Mouse (Mus musculus) stomach, embryonic 15.5 days (tissue): ENCODE data around the gene Myo9b. TPM values are rescaled to one million over a fixed set of nuclear protein-coding genes. Genes with fewer than 3 reads are reported as not detected.
A peak's percentile ranks its signal among the peaks of the same experiment; 100 is the strongest.
"Not testable (repeated sequence)": the region's sequence is repeated elsewhere in the genome, so short reads cannot be mapped to it uniquely, and the experiment has no call there.

ENCODE experiments used
- ATAC-seq: fragments of 200-750 bp; cut with Nextera tagmentation; 2 replicates; pipeline ENCODE4 v1.8.0; 2017; ENCODE audit warnings: low read depth, moderate number of reproducible peaks, moderate TSS enrichment; ENCODE audit not compliant: insufficient read depth, low FRiP score
- H3K27ac ChIP-seq: fragments of 300-500 bp; sonication (generic); 2 replicates; pipeline ENCODE4 v1.5.1; 2015; ENCODE audit warnings: mild to moderate bottlenecking, inconsistent platforms
- H3K27me3 ChIP-seq: fragments of 300-500 bp; sonication (generic); replicated peaks from 2 replicates; pipeline ENCODE4 v1.6.1; 2015; ENCODE audit warnings: inconsistent platforms
- H3K36me3 ChIP-seq: fragments of 300-500 bp; sonication (generic); 2 replicates; pipeline ENCODE4 v1.6.1; 2015; ENCODE audit warnings: inconsistent platforms
- H3K4me1 ChIP-seq: fragments of 300-500 bp; sonication (generic); 2 replicates; pipeline ENCODE4 v1.6.1; 2015; ENCODE audit warnings: inconsistent platforms
- H3K4me2 ChIP-seq: fragments of 300-500 bp; sonication (generic); 2 replicates; pipeline ENCODE4 v1.6.1; 2015; ENCODE audit warnings: mild to moderate bottlenecking, inconsistent platforms
- H3K4me3 ChIP-seq: fragments of 300-500 bp; sonication (generic); replicated peaks from 2 replicates; pipeline ENCODE4 v1.5.1; 2015; ENCODE audit warnings: inconsistent platforms
- H3K9ac ChIP-seq: fragments of 300-500 bp; sonication (generic); 2 replicates; pipeline ENCODE4 v1.6.1; 2015; ENCODE audit warnings: inconsistent platforms
- H3K9me3 ChIP-seq: fragments of 300-500 bp; sonication (generic); 2 replicates; pipeline ENCODE4 v1.6.1; 2016; ENCODE audit warnings: inconsistent platforms
- WGBS: fragments of 180-500 bp; shearing (Covaris S2); methylation state at CpG from one replicate; pipeline ENCODE4 v1.1.7; 2015; 5-methylcytosine and 5-hydroxymethylcytosine counted together
- polyA plus RNA-seq: library from polyadenylated mRNA; unstranded; fragments of >200 nt; fragmentation: Nextera tagmentation; extraction: Ambion mirVana; gene quantifications from 2 replicates; pipeline ENCODE4 v1.2.1, GENCODE M21; 2015

Myo9b gene
- polyA plus RNA-seq, 1 experiment from 2014 or later: 17.8 TPM

- H3K4me2 ChIP-seq, H3K9me3 ChIP-seq, ATAC-seq, H3K27ac ChIP-seq, H3K27me3 ChIP-seq, H3K4me1 ChIP-seq, H3K9ac ChIP-seq, H3K4me3 ChIP-seq: not testable (repeated sequence)
- peaks cover 16% of the 10 kb centered on the region; the same call in 1 of the 2 replicates for H3K36me3 ChIP-seq
- 84% methylated on average over 2 of the region's 2 CpGs for WGBS
Observed at GRCm38 (mm10) chr8:71319760-71320159, 47.2 kb downstream of the Myo9b start.

- Histone ChIP-seq H3K9me3 (no peaks in the 10 kb centered on the region), H3K27me3 (no peaks in the 10 kb centered on the region), H3K9ac (no peak overlapping the region), H3K4me3 (no peak overlapping the region), H3K27ac (no peak overlapping the region), H3K36me3 (peaks cover 28% of the 10 kb centered on the region; the same call in 1 of the 2 replicates), H3K4me2 (no peak overlapping the region), H3K4me1 (no peaks in the 10 kb centered on the region)
- ATAC-seq: no peak
- 89% methylated on average over 3 of the region's 3 CpGs for WGBS
Observed at GRCm38 (mm10) chr8:71322939-71323338, 50.4 kb downstream of the Myo9b start.

GRCm38 (mm10) chr8:71324848-71325247 lies 52.3 kb downstream of the Myo9b start:
- 78% methylated on average over 1 of the region's 1 CpGs for WGBS
- Histone ChIP-seq H3K36me3 (peaks cover 44% of the 10 kb centered on the region; the same call in 1 of the 2 replicates), H3K4me1 (no peaks in the 10 kb centered on the region), H3K4me2 (no peak overlapping the region), H3K4me3 (no peak overlapping the region), H3K9me3 (no peaks in the 10 kb centered on the region), H3K27me3 (no peaks in the 10 kb centered on the region), H3K27ac (no peak overlapping the region), H3K9ac (no peak overlapping the region)
- no peak for ATAC-seq

GRCm38 (mm10) chr8:71337834-71338233 lies 65.3 kb downstream of the Myo9b start:
- ATAC-seq: not testable (repeated sequence)
- 90% methylated on average over 6 of the region's 6 CpGs for WGBS

GRCm38 (mm10) chr8:71340625-71341024 lies 68.1 kb downstream of the Myo9b start:
- no peak overlapping the region for H3K4me3 ChIP-seq
- no peak overlapping the region for H3K9ac ChIP-seq
- H3K4me1 ChIP-seq: no peaks in the 10 kb centered on the region
- no peaks in the 10 kb centered on the region for H3K27me3 ChIP-seq
- peaks cover 30% of the 10 kb centered on the region for H3K36me3 ChIP-seq
- no peak for ATAC-seq
- WGBS: 68% methylated on average over 5 of the region's 5 CpGs
- H3K9me3 ChIP-seq: no peaks in the 10 kb centered on the region
- H3K27ac ChIP-seq: no peak overlapping the region
- H3K4me2 ChIP-seq: no peak overlapping the region

More at GRCm38 (mm10) chr8:71337834-71338233, 65.3 kb downstream of the Myo9b start:
- not testable (repeated sequence) for H3K4me1 ChIP-seq, H3K9ac ChIP-seq, H3K4me3 ChIP-seq, H3K9me3 ChIP-seq, H3K4me2 ChIP-seq, H3K27ac ChIP-seq, H3K27me3 ChIP-seq
- peaks cover 16% of the 10 kb centered on the region for H3K36me3 ChIP-seq

- Histone ChIP-seq H3K27me3 (no peaks in the 10 kb centered on the region), H3K27ac (no peak overlapping the region), H3K4me2 (no peak overlapping the region), H3K9ac (no peak overlapping the region), H3K4me3 (no peak overlapping the region), H3K9me3 (no peaks in the 10 kb centered on the region), H3K4me1 (no peaks in the 10 kb centered on the region), H3K36me3 (peaks cover 65% of the 10 kb centered on the region)
- WGBS: 68% methylated on average over 1 of the region's 1 CpGs
- ATAC-seq: no peak
Observed at GRCm38 (mm10) chr8:71346581-71346980, 74.1 kb downstream of the Myo9b start.

GRCm38 (mm10) chr8:71351117-71351516 lies 78.6 kb downstream of the Myo9b start:
- Histone ChIP-seq H3K27me3 (no peaks in the 10 kb centered on the region), H3K36me3 (peaks cover 76% of the 10 kb centered on the region), H3K4me3 (no peak overlapping the region), H3K9ac (no peak overlapping the region), H3K27ac (no peak overlapping the region), H3K4me2 (no peak overlapping the region), H3K9me3 (no peaks in the 10 kb centered on the region), H3K4me1 (no peaks in the 10 kb centered on the region)
- ATAC-seq: no peak
- WGBS: 74% methylated on average over 3 of the region's 3 CpGs

GRCm38 (mm10) chr8:71351520-71351919 lies 79.0 kb downstream of the Myo9b start:
- WGBS: 94% methylated on average over 1 of the region's 1 CpGs
- ATAC-seq: no peak
- Histone ChIP-seq H3K9ac (no peak overlapping the region), H3K27ac (no peak overlapping the region), H3K9me3 (no peaks in the 10 kb centered on the region), H3K36me3 (peaks cover 77% of the 10 kb centered on the region), H3K4me2 (no peak overlapping the region), H3K4me3 (no peak overlapping the region), H3K27me3 (no peaks in the 10 kb centered on the region), H3K4me1 (no peaks in the 10 kb centered on the region)

GRCm38 (mm10) chr8:71358026-71358425 lies 85.5 kb downstream of the Myo9b start:
- Histone ChIP-seq H3K36me3 (peaks cover 48% of the 10 kb centered on the region), H3K27me3 (no peaks in the 10 kb centered on the region)
- 77% methylated on average over 3 of the region's 3 CpGs for WGBS

GRCm38 (mm10) chr8:71366771-71367528 lies 94.4 kb downstream of the Myo9b start, which contains the start of gene Use1:
Gene Use1 (plus strand): TSS chr8:71366848.
- peaks cover 18% of the 10 kb centered on the region for H3K4me1 ChIP-seq
- peak; percentile 82 for ATAC-seq
- peak within 1 kb of the TSS; percentile 65 for H3K4me3 ChIP-seq
- peak within 1 kb of the TSS; percentile 91 for H3K27ac ChIP-seq
- peak within 1 kb of the TSS; percentile 46; the same call in 1 of the 2 replicates for H3K9ac ChIP-seq
- no peaks in the 10 kb centered on the region for H3K27me3 ChIP-seq
- H3K4me2 ChIP-seq: peak within 1 kb of the TSS; percentile 87
- H3K36me3 ChIP-seq: peaks cover 8% of the 10 kb centered on the region; the same call in 1 of the 2 replicates
- H3K9me3 ChIP-seq: no peaks in the 10 kb centered on the region
- under 1% methylated on average over 56 of the region's 56 CpGs for WGBS

More at GRCm38 (mm10) chr8:71358026-71358425, 85.5 kb downstream of the Myo9b start:
- H3K4me1 ChIP-seq: no peaks in the 10 kb centered on the region
- H3K9ac ChIP-seq: no peak overlapping the region
- no peak for ATAC-seq
- no peak overlapping the region for H3K27ac ChIP-seq
- no peak overlapping the region for H3K4me2 ChIP-seq
- no peaks in the 10 kb centered on the region for H3K9me3 ChIP-seq
- H3K4me3 ChIP-seq: no peak overlapping the region

GRCm38 (mm10) chr8:71367529-71368176 lies 95.1 kb downstream of the Myo9b start:
- H3K27me3 ChIP-seq: no peaks in the 10 kb centered on the region
- no peak for ATAC-seq
- 36% methylated on average over 17 of the region's 17 CpGs for WGBS
- peaks cover 10% of the 10 kb centered on the region; the same call in 1 of the 2 replicates for H3K36me3 ChIP-seq
- no peaks in the 10 kb centered on the region for H3K9me3 ChIP-seq
- peak overlapping the region; percentile 46; the same call in 1 of the 2 replicates for H3K9ac ChIP-seq
- peaks cover 18% of the 10 kb centered on the region for H3K4me1 ChIP-seq
- peak overlapping the region; percentile 91 for H3K27ac ChIP-seq
- H3K4me3 ChIP-seq: peak overlapping the region; percentile 65
- H3K4me2 ChIP-seq: peak overlapping the region; percentile 87

- Histone ChIP-seq H3K4me2 (peak overlapping the region; percentile 87; the same call in 1 of the 2 replicates), H3K27me3 (no peaks in the 10 kb centered on the region), H3K9me3 (no peaks in the 10 kb centered on the region), H3K4me3 (peak overlapping the region; percentile 65; the same call in 1 of the 2 replicates), H3K36me3 (peaks cover 18% of the 10 kb centered on the region), H3K9ac (no peak overlapping the region; the same call in 1 of the 2 replicates), H3K27ac (no peak overlapping the region), H3K4me1 (peaks cover 18% of the 10 kb centered on the region)
- ATAC-seq: no peak
Observed at GRCm38 (mm10) chr8:71368366-71368765, 95.9 kb downstream of the Myo9b start.
